Mouse (Mus musculus) lung, postnatal 25 days (tissue): ENCODE results near the gene Tmem19.

ENCODE experiments used
- DNase-seq: peaks from one replicate; pipeline ENCODE4 v3.0.0; 2022; ENCODE audit warnings: low spot score

Gene Tmem19

GRCm38 (mm10) chr10:115311263-115311965, 50.9 kb downstream of the Tmem19 start:
- DNase-seq: peak; percentile 48

- DNase-seq: no peak
Measured at GRCm38 (mm10) chr10:115309191-115309590, 53.1 kb downstream of the Tmem19 start.

- no peak for DNase-seq
Measured at GRCm38 (mm10) chr10:115307331-115307875, 54.9 kb downstream of the Tmem19 start.

GRCm38 (mm10) chr10:115298683-115299082, 63.6 kb downstream of the Tmem19 start:
- no peak for DNase-seq

- DNase-seq: no peak
Measured at GRCm38 (mm10) chr10:115297582-115297981, 64.7 kb downstream of the Tmem19 start.

GRCm38 (mm10) chr10:115296401-115296935, 65.8 kb downstream of the Tmem19 start:
- DNase-seq: no peak

- DNase-seq: no peak
Measured at GRCm38 (mm10) chr10:115295162-115295561, 67.1 kb downstream of the Tmem19 start.

GRCm38 (mm10) chr10:115294715-115295114, 67.6 kb downstream of the Tmem19 start:
- no peak for DNase-seq

GRCm38 (mm10) chr10:115293946-115294345, 68.4 kb downstream of the Tmem19 start:
- DNase-seq: no peak

- DNase-seq: no peak
Measured at GRCm38 (mm10) chr10:115290671-115291070, 71.6 kb downstream of the Tmem19 start.
